Mouse (Mus musculus): Measurements from ENCODE around the gene Bcas3. TPM values are rescaled to one million over a fixed set of nuclear protein-coding genes. Genes with fewer than 3 reads are reported as not detected.
"Not testable (repeated sequence)": the region's sequence is repeated elsewhere in the genome, so short reads cannot be mapped to it uniquely, and the experiment has no call there.

Bcas3 gene
- polyA plus RNA-seq, 1 experiment from 2014 or later = 31.5 TPM

- no peak for TF ChIP-seq CTCF (IDR thresholded peaks at IDR 0.05; ENCODE audit: low read depth)
- H3K27ac ChIP-seq = no peak overlapping the region
- H3K27me3 ChIP-seq (ENCODE audit: insufficient read depth, low read length) = no peaks in the 10 kb centered on the region
- H3K4me3 ChIP-seq (replicated peaks; ENCODE audit: low read depth, low read length) = no peak overlapping the region
- no peak overlapping the region for H3K9ac ChIP-seq (ENCODE audit: low read depth, low read length)
- no peak for ATAC-seq (replicated peaks; ENCODE audit: low FRiP score, low read depth)
- 78% methylated on average over 3 of the region's 3 CpGs for WGBS
- no peak overlapping the region for H3K4me2 ChIP-seq (ENCODE audit: low read length)
- no peaks in the 10 kb centered on the region for H3K9me3 ChIP-seq (replicated peaks; ENCODE audit: low read length)
- no peak for DNase-seq (ENCODE audit: low spot score)
- no peaks in the 10 kb centered on the region for H3K4me1 ChIP-seq (replicated peaks; ENCODE audit: insufficient read depth, low read length)
- H3K36me3 ChIP-seq (ENCODE audit: insufficient read depth, low read length) = no peaks in the 10 kb centered on the region
These were observed 149.1 kb downstream of the Bcas3 start for GRCm38 (mm10) chr11:85502031-85502430.

- not testable (repeated sequence) for H3K4me2 ChIP-seq (ENCODE audit: low read length); H3K27me3 ChIP-seq (ENCODE audit: insufficient read depth, low read length); ATAC-seq (replicated peaks; ENCODE audit: low FRiP score, low read depth); H3K4me1 ChIP-seq (replicated peaks; ENCODE audit: insufficient read depth, low read length); H3K4me3 ChIP-seq (replicated peaks; ENCODE audit: low read depth, low read length); H3K27ac ChIP-seq; H3K9ac ChIP-seq (ENCODE audit: low read depth, low read length); H3K9me3 ChIP-seq (replicated peaks; ENCODE audit: low read length); H3K36me3 ChIP-seq (ENCODE audit: insufficient read depth, low read length); DNase-seq (ENCODE audit: low spot score)
- 30% methylated on average over 4 of the region's 4 CpGs for WGBS
These were observed 151.8 kb downstream of the Bcas3 start for GRCm38 (mm10) chr11:85504812-85505211.

GRCm38 (mm10) chr11:85505811-85506210 lies 152.8 kb downstream of the Bcas3 start:
- no peak for TF ChIP-seq CTCF (IDR thresholded peaks at IDR 0.05; ENCODE audit: low read depth)
- WGBS = 92% methylated on average over 4 of the region's 4 CpGs
- H3K27ac ChIP-seq = no peak overlapping the region

GRCm38 (mm10) chr11:85509334-85509733 lies 156.4 kb downstream of the Bcas3 start:
- no peak overlapping the region for H3K27ac ChIP-seq
- DNase-seq (ENCODE audit: low spot score) (no peak), ATAC-seq (replicated peaks; ENCODE audit: low FRiP score, low read depth) (no peak)
- H3K36me3 ChIP-seq (ENCODE audit: insufficient read depth, low read length) = no peaks in the 10 kb centered on the region
- no peaks in the 10 kb centered on the region for H3K9me3 ChIP-seq (replicated peaks; ENCODE audit: low read length)
- no peak overlapping the region for H3K9ac ChIP-seq (ENCODE audit: low read depth, low read length)
- no peaks in the 10 kb centered on the region for H3K4me1 ChIP-seq (replicated peaks; ENCODE audit: insufficient read depth, low read length)
- H3K27me3 ChIP-seq (ENCODE audit: insufficient read depth, low read length) = no peaks in the 10 kb centered on the region
- WGBS = 81% methylated on average over 12 of the region's 12 CpGs
- no peak overlapping the region for H3K4me3 ChIP-seq (replicated peaks; ENCODE audit: low read depth, low read length)
- no peak for TF ChIP-seq CTCF (IDR thresholded peaks at IDR 0.05; ENCODE audit: low read depth)
- H3K4me2 ChIP-seq (ENCODE audit: low read length) = no peak overlapping the region

More at GRCm38 (mm10) chr11:85505811-85506210, 152.8 kb downstream of the Bcas3 start:
- no peak overlapping the region for H3K4me2 ChIP-seq (ENCODE audit: low read length)
- no peak overlapping the region for H3K4me3 ChIP-seq (replicated peaks; ENCODE audit: low read depth, low read length)
- ATAC-seq (replicated peaks; ENCODE audit: low FRiP score, low read depth) (no peak), DNase-seq (ENCODE audit: low spot score) (no peak)
- H3K4me1 ChIP-seq (replicated peaks; ENCODE audit: insufficient read depth, low read length) = no peaks in the 10 kb centered on the region
- H3K27me3 ChIP-seq (ENCODE audit: insufficient read depth, low read length) = no peaks in the 10 kb centered on the region
- H3K36me3 ChIP-seq (ENCODE audit: insufficient read depth, low read length) = no peaks in the 10 kb centered on the region
- no peaks in the 10 kb centered on the region for H3K9me3 ChIP-seq (replicated peaks; ENCODE audit: low read length)
- H3K9ac ChIP-seq (ENCODE audit: low read depth, low read length) = no peak overlapping the region

- Histone ChIP-seq H3K9me3 (replicated peaks; ENCODE audit: low read length) (no peaks in the 10 kb centered on the region), H3K4me2 (ENCODE audit: low read length) (no peak overlapping the region)
- WGBS = 72% methylated on average over 9 of the region's 9 CpGs
These were observed 158.4 kb downstream of the Bcas3 start for GRCm38 (mm10) chr11:85511270-85511904.

GRCm38 (mm10) chr11:85516724-85517123 lies 163.8 kb downstream of the Bcas3 start:
- H3K27ac ChIP-seq = no peak overlapping the region
- no peak overlapping the region for H3K4me3 ChIP-seq (replicated peaks; ENCODE audit: low read depth, low read length)
- H3K36me3 ChIP-seq (ENCODE audit: insufficient read depth, low read length) = no peaks in the 10 kb centered on the region
- WGBS = 67% methylated on average over 7 of the region's 7 CpGs
- 0 out of 2 replicates have a peak, but pooled peaks cover 5% of the 10 kb centered on the region for H3K4me1 ChIP-seq (replicated peaks; ENCODE audit: insufficient read depth, low read length)
- DNase-seq (ENCODE audit: low spot score) (no peak), ATAC-seq (replicated peaks; ENCODE audit: low FRiP score, low read depth) (no peak)
- no peak for TF ChIP-seq CTCF (IDR thresholded peaks at IDR 0.05; ENCODE audit: low read depth)
- no peaks in the 10 kb centered on the region for H3K9me3 ChIP-seq (replicated peaks; ENCODE audit: low read length)
- no peak overlapping the region for H3K9ac ChIP-seq (ENCODE audit: low read depth, low read length)
- H3K4me2 ChIP-seq (ENCODE audit: low read length) = no peak overlapping the region
- H3K27me3 ChIP-seq (ENCODE audit: insufficient read depth, low read length) = no peaks in the 10 kb centered on the region

More at GRCm38 (mm10) chr11:85511270-85511904, 158.4 kb downstream of the Bcas3 start:
- no peak for TF ChIP-seq CTCF (IDR thresholded peaks at IDR 0.05; ENCODE audit: low read depth)
- H3K36me3 ChIP-seq (ENCODE audit: insufficient read depth, low read length) = no peaks in the 10 kb centered on the region
- no peaks in the 10 kb centered on the region for H3K27me3 ChIP-seq (ENCODE audit: insufficient read depth, low read length)
- no peaks in the 10 kb centered on the region for H3K4me1 ChIP-seq (replicated peaks; ENCODE audit: insufficient read depth, low read length)
- ATAC-seq (replicated peaks; ENCODE audit: low FRiP score, low read depth) (no peak), DNase-seq (ENCODE audit: low spot score) (no peak)
- peak overlapping the region; percentile 13; the same call in 1 of the 2 replicates for H3K27ac ChIP-seq
- no peak overlapping the region for H3K4me3 ChIP-seq (replicated peaks; ENCODE audit: low read depth, low read length)
- no peak overlapping the region for H3K9ac ChIP-seq (ENCODE audit: low read depth, low read length)
